Mouse (Mus musculus): ENCODE data around the gene Hlf.
A peak's percentile ranks its signal among the peaks of the same experiment; 100 is the strongest.

Gene Hlf

DNA sequence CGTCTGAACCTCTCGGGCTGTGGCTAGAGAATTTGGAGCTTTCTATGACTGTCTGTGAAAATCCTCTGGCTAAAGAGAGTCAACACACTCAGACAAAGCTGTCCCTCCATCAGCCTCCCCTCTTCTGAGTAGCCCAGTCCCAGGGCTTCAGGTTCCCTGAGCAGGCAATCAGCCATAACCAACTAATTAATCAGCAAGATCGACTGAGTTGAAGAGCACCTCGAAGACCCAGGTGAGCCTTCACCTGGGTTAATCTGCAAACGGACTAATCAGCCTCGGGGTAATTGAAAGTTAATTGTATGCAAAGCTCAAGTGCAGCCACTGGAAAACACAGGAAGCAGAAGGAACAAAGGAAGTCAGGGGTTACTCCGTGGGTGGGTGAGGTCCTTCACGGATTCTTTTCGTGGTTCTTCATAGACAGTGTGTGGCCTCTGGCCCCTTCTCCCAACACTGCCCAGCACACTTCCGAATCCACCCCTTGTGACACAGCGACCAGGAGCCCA, 19.9 kb downstream of the Hlf start:
- DNase-seq, result peak; percentile 87

DNA sequence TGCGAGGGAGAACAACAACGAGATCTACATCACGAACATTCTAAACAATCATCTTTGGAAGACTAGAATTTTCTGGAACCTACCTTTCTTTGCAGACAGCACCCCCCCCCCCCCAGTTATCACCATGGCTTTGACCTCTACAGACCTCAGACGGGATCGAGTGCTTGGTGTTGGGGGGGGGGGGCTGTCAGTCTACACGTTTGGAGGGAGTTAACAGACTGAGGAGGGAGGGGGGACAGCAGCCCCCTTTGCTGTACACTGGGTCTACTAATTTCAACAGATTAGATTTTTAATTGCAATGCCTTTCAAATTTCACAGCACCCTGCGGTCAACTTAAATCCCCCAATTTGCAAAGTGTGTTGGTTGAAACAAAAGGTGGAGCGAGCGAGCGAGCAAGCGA, 20.3 kb downstream of the Hlf start:
- DNase-seq, result no peak

DNA sequence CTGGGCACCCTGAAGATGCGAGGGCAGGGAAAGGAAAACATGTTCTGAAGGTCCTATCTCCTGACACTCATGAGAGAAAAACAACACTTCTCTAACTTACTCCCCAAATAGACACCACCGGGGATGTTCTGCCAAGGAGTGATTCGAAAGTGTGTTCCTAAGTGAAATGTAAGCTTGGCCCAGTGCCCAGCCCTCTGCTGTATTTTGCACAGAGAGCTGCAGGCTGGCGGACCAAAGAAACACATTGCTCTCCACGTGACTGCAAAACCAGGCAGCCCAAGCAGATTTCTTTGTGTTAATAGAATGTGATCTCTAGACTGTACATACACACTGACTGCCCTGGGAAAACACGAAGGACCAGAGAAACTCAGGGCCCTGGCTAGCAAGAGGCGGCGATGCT, 21.1 kb downstream of the Hlf start:
- DNase-seq, result peak; percentile 99

DNA sequence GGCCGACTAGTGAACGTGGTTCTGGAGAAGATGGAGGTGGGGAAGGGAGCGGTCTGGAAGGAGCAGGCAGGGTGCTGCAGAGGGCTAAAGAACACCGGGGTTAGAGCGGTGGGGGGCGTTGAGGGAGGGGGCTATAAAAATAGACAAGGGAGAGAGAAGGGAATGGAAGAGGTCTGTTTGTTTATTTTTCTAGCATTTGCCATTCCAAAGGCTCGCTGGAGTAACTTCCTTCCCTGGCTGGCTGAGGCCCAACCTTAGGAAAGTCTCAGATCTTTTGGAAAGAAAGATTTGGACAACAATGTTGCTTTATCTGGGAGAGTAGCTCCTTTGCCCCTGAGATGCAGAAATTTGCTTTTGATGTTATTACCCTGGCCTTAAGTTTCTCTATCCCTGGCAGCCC, 21.6 kb downstream of the Hlf start:
- DNase-seq, result peak; percentile 96

DNA sequence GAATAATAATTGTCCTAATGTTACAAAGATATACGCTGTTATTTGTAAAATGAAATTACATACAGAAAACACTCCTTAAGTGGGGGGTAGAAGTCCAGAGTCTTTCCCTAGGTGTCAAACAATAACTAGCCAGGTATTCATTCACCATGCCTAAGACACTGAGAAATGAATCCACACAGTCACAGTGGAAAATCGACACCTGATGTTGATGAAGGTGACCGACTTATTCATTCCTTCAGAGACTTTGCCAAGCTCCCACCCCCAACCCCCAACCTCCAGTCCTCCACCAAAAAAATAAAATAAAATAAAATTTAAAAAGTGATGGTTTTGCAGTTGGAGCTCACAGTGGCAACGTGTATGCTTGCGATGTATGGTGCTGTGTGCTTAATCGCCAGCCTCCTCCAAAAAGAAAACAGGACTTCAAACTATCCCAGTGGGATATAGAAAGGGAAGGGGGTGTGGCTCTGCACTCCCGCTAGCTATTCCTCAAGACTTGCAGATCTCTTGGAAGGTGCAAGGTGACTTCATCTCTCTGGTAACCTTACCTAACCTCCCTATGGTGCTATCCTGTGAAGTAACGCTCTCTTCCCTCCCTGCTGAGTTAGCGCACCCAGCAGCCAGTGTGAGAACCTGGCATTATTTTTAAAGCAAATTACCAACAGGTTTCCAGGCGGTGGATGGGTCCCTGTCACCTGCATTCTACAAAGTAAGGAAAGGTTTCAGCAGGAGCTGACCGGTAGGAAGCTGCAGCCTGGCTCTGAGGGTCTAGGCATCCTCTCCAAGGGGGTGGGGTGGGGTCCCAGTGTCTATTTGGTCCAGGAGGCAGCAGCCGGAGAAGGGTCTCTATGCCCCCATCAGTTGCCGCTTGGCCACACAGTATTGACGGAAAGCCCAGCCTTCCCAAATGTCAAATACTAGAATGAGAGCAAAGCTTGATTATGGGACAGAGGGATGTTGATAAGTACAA, 22.5 kb downstream of the Hlf start:
- DNase-seq, result peak; percentile 92

DNA sequence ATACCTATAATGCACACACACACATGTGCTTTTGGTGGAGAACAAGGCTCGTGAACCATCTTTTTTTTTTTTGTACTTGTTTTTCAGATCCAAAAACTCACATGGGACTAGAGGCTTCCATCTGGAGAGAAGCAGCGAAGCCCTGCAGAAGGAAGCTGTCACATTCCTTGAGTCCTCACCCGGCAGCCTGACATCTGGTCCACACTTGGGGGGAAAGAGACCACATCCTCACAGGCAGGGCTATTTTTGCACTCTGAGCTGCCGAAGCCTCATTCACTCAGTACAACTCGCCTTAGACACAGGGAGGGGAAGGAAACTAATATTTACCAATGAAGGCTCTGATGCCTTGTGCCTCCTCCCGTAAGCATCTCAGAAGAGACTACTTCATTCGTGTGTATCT, 25.8 kb downstream of the Hlf start:
- DNase-seq, result peak; percentile 96

DNA sequence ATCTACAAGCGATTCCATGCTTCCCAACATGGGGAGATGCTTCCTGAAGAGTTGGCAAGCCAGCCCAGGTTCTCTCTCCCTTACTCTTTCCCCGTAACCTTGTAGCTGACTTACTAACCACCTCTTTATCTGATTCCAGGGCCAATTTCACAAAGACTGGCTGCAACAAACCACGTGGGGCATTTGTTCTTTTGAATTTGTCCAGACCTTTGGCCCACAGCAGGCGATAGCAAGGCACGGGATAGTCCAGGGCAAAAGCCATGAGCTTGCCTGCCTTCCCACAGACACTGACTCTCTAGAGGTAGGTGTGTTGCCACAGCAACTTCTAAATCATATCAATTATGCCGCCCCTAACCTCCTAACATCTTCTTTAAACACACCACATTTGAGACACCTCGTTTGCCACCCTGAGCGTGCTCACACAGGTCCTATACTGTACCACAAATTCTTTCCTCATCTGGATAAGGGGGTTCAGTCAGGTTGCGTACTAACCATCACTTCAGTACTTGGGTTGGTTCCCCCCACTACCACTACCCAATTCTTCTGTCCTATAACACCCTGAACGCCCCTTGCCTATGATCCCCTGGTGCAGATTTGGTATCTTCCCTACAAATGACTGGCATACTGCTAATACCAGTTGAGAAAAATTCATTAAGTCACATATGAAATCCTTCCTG, 26.7 kb downstream of the Hlf start:
- peak; percentile 90 for DNase-seq

DNA sequence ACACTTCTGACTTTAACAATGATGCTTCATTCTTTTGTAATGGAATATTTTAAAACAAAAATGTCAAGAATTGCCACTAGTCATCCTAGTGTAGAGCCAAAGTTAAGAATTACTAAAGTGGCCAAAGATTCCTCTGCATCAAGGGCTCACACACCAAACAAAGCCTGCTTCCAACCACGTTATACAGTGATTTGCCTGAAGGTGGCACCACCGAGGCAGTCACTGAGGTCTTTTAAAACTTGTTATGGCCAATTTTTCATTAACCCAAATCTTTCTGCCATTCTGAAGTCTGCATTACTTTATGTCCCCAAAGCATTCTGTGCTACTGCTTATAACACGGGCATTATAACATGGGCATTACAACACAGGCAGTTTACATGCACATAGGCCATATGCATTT, 27.3 kb downstream of the Hlf start:
- DNase-seq, result peak; percentile 87

DNA sequence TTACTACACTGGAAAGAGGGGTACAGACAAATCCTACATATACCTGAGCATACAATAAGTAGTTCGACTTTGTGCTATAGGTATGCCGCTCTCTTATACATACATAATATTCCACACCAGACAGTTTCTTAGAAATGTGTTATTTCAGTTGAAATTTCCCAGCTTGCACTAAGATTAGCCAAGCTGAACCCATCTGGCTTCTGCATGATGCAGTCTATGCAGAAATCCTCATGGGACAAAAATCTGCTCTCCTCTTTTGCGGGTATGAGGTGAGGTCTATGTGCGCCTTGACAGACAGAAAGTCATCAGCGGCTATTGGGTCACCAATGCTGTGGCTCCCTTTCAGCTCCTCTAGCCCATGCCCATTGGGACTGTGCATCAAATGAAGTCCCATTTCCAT, 30.2 kb downstream of the Hlf start:
- DNase-seq, result no peak

DNA sequence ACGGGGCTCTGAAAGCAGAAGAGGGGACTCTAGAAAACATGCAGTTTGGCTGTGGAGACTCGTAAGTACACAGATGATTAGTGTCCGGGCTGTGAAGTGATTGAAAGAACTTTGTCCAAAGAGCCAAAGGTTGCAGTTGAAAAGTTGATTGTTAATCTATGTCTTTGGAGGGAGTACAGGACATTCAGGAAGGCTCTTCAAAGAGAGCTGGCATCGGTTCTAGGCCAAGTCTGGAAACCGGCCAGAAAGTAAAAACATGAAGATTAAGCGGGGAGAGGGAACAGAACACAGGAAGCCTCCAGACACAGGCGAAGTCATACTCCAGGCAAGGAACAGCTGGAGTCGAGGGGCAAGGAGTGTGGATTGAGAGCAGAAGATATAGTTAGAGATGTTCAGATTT, 32.6 kb downstream of the Hlf start:
- no peak for DNase-seq

DNA sequence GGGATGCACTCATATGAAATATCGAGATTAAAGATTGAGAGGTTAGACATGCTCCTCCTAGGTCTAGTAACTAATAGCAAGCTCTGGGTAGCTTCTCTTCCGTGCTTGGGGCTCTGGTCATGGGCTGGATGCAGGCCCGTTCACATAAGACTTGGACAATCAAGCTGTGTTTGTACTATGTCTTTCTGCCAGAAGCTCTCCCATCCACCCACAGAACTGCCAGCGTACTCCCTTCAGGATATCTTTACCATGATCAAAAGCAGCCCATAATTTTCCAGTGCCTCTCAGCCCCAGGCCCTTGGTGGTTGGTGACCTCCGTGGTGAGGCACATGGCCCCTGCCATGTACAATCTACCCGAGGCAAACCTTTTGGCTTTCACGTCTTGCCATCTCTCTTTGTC, 33.3 kb downstream of the Hlf start:
- peak; percentile 94 for DNase-seq

DNA sequence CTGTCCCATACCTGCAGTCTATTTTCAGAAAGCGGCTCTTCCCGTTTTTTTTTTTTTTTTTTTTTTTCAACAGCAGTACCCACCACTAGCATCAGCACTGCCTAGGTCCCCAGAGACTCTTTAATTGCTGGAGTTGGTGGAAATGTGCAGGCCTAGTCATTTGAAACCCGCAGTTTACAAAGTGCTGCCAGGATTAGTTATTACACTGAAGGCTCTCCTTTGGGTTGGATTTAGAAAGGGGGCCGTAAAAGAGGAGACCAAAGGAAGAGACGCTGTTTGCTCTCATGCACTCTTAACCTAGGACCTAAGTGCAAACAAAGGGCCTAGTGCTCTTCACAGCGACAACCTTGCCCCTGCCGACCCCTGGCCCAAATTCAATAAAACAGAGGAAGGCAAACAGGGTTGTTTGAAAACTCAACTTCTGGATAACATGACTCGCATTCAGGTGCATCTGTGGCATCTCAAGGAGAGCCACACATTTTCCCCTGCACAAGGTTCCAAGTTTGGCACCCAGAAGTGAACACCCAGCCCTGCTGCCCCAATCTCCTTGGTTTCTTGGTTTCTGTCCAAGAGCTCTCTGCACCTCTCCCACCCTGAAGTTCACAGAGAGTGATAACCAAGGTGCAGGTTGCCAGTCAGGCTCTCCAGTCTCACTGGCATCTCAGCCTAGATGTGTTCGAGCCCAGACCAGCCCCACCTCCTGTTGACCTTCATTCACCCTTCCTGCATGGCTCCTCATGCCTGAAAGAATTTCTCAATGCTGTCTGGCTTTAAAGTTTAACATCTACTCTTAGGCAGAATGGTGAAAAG, 34.0 kb downstream of the Hlf start:
- DNase-seq, result peak; percentile 94

DNA sequence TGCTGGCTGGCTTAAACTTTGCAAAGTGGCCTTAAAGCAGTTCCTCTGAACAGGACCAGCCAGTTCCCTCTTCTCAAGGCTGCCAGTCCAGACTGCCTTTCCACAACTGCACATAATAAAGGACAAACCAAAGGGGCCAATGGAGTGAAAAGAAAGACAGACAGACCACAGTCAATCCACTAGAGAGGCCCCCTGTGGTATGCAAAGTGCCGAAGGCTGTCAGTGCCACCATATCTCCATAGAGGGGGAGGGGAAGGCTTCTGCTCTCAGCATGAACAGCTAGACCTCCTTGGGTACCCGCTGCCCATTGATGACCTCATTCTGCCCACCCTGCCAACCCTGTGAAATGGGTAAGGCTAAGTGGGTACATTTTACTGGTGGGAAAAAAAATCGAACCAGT, 34.7 kb downstream of the Hlf start:
- no peak for DNase-seq

DNA sequence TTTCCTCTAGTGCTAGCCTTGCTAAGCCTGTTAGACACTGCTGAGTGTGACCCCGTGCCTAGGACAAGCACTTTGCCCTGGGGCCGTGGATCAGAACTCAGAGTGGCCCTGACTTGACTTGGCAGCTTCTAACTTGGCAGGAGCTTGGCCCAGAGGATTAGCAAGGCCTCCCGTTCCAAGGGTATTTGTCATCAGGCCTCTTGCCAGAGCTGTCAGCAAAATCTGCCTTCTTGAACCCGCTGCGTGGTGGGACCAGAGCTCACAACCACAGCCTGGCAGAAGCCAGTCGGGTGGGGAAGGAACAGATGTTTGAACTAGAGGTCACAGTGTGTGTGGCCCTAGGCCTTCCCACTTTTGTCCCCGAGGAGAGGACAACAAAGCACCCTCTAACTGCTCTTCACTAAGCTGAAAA, 35.4 kb downstream of the Hlf start:
- peak; percentile 99 for DNase-seq

DNA sequence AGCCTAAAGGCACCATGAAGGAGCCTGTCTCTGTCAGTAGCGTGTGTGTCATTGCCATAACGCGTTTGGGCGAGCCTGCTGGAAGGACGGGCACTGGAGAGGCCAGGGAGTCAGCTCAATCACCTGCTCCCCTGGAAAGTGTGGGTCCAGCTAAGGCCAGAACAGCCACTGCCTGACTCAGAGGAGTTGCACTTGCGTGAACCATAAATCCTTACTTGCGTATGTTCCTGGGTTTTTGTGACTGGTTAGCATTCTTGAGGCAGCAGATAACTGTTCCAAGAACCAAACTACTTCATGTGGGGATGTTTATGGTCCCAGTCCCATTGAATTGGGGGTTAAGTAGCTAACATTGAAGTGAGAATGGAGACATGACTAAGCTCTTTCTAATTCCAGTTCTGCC, 38.0 kb downstream of the Hlf start:
- DNase-seq, result peak; percentile 88

DNA sequence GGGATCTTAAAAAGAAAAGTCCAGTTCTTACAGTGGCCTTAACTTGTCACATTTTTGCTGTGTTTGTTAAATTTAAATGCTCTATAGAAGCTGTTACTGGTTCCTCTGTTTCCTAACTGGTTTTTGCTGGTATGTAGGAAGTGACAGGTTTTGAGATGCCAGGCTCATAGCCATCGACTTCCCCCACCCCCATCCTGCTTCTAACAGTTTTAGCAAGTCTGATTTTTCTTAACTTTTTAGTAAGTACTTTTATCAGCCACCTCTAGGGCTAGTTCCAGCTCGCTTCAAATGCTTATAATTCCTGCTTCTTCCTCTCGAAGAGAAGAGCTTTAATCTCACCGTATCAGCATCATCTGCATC, 40.6 kb downstream of the Hlf start:
- no peak for DNase-seq

DNA sequence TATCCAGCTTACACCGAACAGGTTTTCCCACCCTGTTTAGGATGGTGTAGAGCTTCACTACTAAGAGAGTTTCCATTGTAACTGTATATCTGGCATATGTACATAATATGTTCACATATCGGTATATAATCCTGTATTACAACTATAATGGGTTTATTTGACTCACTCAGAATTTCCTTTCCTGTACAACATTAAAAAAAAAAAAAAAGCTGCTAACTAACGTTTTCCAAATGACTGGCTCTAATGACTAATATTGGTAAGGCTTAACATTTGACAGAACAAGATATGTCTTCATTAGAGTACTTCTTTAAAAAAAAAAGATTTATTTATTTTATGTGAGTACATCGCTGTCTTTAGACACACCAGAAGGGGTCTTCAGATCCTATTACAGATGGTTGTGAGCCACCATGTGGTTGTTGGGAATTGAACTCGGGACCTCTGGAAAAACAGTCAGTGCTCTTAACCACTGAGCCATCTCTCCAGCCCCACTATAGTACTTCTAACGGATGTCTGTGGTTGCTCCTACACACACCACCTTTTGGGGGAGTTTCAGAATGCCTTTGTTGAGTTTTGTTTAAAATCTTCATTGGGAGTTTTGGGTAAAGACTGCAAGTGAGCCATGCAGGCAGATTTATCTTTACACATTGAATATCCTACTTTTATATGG, 41.1 kb downstream of the Hlf start:
- no peak for DNase-seq

DNA sequence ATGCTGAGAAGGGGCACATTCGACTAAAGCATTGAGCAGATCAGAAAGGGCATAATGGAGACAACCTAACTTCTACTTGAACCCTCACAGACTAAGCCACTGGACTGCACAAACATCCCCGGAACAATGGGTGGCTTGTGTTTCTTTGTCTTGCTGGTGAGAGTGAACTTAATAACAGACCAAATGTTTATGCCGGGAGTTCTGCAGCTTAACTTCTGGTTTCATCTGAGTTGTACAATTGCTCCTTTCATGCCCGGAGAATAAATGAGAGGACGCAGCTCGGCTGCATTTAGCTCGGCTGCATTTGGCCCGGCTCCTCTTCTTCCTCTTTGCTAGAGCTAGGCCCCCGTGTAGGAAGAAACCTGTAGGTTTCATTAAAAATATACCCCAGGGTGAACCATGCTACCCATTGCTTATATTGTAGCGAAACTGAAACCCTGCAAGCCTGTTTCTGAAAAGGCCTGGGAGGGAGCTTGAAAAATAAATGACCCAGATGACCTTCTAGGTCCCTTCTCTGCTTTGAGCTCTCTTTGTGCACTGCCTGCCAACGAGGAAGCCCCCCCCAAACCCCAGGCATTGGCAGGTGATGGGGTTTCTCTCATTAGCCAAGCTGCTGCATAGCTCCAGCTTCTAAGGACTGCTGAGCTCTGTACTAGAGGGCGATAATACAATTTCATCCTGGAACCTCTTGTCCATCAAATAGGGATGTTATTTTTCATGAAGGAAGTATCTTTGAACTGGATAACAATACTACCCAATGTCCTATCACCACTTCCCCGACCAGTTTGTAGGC, 42.8 kb downstream of the Hlf start:
- DNase-seq, result peak; percentile 82

DNA sequence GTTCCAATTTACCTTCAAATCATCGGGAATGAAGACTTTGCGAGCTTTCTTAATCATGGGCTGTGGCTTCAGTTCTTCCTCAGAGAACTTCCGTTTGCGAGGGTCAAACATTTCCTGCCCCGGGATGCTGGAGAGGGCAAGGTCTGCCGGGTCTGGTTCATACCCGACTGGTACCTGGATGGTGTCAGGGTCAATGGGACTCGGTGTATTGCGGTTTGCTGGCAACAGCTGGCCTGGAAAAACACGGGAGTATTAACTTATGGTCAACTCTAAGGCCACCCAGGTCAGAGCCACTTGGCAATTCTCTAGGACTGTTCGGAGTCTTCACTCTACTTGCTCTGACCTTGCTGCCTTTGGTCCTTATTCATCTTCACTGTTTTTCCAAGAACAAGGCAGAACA, 44.9 kb downstream of the Hlf start:
- DNase-seq, result peak; percentile 88

DNA sequence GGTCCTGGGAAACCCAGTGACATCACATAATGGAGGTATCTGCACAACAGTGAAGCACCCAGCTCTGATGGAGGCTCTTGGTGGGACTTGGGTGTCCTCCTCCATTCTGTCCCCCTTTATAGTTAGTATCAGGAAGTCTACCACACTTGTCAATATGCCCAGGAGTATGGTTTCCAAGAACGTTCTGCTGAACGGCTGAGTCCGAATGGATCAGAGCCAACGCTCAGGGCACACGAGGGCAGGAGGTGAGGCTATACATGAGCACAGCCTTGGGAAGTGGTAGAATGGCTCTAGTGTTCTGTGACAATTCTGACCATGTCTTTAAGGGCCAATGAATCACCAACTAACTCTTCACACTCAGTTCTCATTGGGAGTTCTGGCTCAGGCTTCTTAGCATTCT, 47.8 kb downstream of the Hlf start:
- DNase-seq, result peak; percentile 82

DNA sequence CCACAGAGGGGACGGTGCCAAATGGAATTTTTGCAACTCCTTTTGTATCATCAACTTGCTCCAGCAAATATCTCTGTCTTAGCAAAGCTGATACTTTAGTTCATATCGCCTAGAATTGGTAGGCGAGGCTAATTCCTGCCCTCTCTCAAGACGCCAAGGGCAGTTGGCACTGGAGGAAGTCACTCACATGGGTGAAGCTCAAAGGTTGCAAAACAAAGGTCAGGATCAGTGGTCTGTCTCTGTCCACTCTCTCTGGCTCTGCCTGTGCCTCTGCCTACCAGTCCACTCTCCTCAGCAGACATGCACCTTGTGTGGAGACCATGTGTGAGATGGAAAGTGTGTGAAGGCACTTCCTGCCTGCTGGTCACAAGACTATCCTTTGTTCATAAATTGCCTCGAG, 48.4 kb downstream of the Hlf start:
- peak; percentile 88 for DNase-seq

DNA sequence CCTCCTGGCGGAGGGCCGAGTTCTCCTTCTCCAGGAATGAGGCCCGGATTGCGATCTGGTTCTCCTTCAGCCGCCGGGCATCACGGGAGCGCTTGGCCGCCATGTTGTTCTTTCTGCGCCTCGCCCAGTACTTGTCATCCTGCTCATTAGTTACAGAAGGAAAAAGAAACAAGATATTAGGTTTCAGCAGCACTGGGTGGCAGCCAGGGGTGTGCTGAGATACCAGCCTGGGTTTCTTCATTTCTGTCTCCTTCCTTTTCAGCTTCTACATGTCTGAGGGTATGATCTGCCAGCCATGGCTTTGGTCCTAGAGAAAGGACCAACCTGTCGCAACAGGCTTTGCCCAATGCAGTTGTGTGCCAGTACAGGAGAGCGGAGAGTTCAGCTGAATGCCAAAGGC, 49.9 kb downstream of the Hlf start:
- no peak for DNase-seq

All from heart, adult 11 months (tissue).